Mouse (Mus musculus) testis, adult 2 months (tissue): ENCODE results near the gene Klhl35. TPM values are rescaled to one million over a fixed set of nuclear protein-coding genes. Genes with fewer than 3 reads are reported as not detected.

Experiments
- H3K27ac ChIP-seq: fragments of 200-500 bp; 2 replicates; pipeline ENCODE4 v1.5.1; 2012; ENCODE audit warnings: low read depth, low read length; ENCODE audit not compliant: control insufficient read depth, insufficient read depth
- H3K27me3 ChIP-seq: fragments of 200-500 bp; 2 replicates; pipeline ENCODE4 v1.6.1; 2012; ENCODE audit warnings: mild to moderate bottlenecking, low read length, moderate library complexity; ENCODE audit not compliant: control insufficient read depth, insufficient read depth
- H3K36me3 ChIP-seq: fragments of 200-500 bp; 2 replicates; pipeline ENCODE4 v1.6.1; 2012; ENCODE audit warnings: mild to moderate bottlenecking, low read length; ENCODE audit not compliant: control insufficient read depth, insufficient read depth
- H3K4me1 ChIP-seq: fragments of 200-500 bp; 2 replicates; pipeline ENCODE4 v1.6.1; 2012; ENCODE audit warnings: low read length; ENCODE audit not compliant: control insufficient read depth, insufficient read depth
- H3K4me3 ChIP-seq: fragments of 200-500 bp; 2 replicates; pipeline ENCODE4 v1.5.1; 2012; ENCODE audit warnings: low read depth, mild to moderate bottlenecking, low read length, moderate library complexity, mixed read lengths; ENCODE audit not compliant: control insufficient read depth
- CTCF ChIP-seq: fragments of 200-500 bp; IDR thresholded peaks from 2 replicates; pipeline ENCODE4 v1.5.1; 2012; ENCODE audit warnings: low read depth, mild to moderate bottlenecking, inconsistent platforms, low read length, moderate library complexity; ENCODE audit not compliant: control insufficient read depth, insufficient read depth, insufficient replicate concordance
- POLR2A ChIP-seq: fragments of 200-500 bp; IDR thresholded peaks from 2 replicates; pipeline ENCODE4 v1.6.1; 2012; ENCODE audit warnings: low read depth, mild to moderate bottlenecking, inconsistent platforms, low read length, moderate library complexity; ENCODE audit not compliant: control insufficient read depth
- polyA plus RNA-seq: library from polyadenylated mRNA; depleted of rRNA; stranded (reverse); fragments of >200 nt; gene quantifications from 2 replicates; pipeline ENCODE4 v1.2.3, GENCODE M21; 2012

The Klhl35 gene
- polyA plus RNA-seq, 1 experiment, result 11.7 TPM

DNA sequence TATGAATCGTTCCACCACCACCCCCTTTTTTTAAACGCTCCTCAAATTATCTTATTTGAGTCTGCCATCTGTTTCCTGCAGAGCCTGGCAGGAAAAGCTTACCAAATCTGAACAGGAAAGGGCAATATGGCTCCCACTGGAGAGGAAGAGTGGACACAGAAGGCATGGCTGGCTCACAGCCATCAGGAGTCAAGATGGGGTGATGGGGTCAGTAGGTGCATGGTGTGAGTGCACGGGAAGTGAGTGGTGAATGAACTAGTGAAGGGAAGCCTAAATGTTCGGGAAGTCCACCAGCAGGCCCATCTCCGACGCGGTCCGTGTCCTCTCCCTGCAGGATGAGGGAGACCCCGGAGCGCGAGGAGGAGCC is 2.1 kb downstream of the Klhl35 start:
- Histone ChIP-seq H3K4me1 (peaks cover 17% of the 10 kb centered on the region), H3K27ac (peak overlapping the region; percentile 50), H3K27me3 (no peaks in the 10 kb centered on the region), H3K36me3 (no peaks in the 10 kb centered on the region), H3K4me3 (peak overlapping the region; percentile 85)
- TF ChIP-seq POLR2A, result no peak
- no peak for TF ChIP-seq CTCF

DNA sequence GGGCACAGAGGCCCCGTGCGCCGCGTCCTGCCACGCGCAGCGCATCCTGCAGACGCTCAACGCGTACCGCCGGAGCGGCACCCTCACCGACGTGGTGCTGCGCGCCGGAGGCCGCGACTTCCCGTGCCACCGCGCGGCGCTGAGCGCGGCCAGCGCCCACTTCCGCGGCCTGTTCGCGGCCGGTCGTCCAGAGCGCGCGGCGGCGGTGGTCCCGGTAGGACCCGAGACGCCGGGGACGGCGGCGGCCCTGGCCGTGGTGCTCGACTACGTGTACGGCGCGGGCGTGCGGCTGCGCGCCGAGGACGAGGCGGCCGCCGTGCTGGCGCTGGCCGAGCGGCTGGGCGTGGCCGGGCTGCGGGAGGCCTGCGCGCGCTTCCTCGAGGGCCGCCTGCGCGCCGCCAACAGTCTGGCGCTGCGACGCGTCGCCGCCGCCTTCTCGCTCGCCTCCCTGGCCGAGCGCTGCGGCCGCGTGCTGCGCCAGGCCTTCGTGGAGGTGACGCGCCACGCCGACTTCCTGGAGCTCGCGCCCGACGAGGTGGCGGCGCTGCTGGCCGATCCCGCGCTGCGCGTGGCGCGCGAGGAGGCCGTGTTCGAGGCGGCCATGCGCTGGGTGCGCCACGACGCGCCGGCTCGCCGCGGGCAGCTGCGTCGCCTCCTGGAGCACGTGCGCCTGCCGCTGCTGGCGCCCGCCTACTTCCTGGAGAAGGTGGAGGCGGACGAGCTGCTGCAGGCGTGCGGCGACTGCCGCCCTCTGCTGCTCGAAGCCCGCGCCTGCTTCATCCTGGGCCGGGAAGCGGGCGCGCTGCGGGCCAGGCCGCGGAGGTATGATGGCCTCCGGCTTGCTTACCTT is 2.7 kb downstream of the Klhl35 start:
- no peaks in the 10 kb centered on the region for H3K27me3 ChIP-seq
- H3K27ac ChIP-seq, result peak overlapping the region; percentile 50
- peak overlapping the region; percentile 85 for H3K4me3 ChIP-seq
- H3K36me3 ChIP-seq, result no peaks in the 10 kb centered on the region
- TF ChIP-seq CTCF (0 out of 2 replicates have a peak, but pooled peaks have one; percentile 18), POLR2A (peak; percentile 39; the same call in 1 of the 2 replicates)
- peaks cover 17% of the 10 kb centered on the region for H3K4me1 ChIP-seq

DNA sequence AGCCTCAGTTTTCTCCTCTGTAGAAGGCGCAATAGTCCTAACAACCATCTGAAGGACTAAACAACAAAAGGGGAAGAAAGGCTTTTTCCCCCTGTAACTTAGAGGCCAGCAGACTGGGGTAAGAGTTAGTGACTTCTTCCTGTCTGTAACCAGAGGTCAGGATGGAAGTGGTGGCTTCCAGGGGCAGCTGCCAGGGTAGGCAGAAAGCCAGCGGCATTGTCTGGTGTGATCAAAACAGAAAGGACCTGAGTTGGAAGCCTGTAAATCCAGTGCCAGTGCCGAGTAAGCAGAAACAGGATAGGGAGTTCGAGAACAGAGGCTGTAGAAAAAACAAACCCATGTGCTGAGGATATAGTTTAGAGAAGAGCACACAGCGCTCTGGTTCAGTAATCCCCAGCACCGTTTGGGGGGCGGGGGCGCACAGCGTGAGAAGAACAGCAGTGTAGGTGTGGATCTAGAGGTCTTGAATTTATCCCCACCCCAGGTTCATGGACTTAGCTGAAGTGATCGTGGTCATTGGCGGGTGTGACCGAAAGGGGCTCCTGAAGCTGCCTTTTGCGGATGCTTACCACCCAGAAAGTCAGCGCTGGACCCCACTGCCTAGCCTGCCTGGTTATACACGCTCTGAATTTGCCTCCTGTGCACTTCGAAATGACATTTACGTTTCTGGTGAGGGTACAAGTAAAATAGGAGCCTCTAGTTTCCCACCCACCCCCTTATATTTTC is 4.0 kb downstream of the Klhl35 start:
- Histone ChIP-seq H3K27me3 (no peaks in the 10 kb centered on the region), H3K4me1 (peaks cover 17% of the 10 kb centered on the region), H3K4me3 (no peak overlapping the region), H3K36me3 (no peaks in the 10 kb centered on the region), H3K27ac (no peak overlapping the region)
- no peak for TF ChIP-seq CTCF
- TF ChIP-seq POLR2A, result no peak

DNA sequence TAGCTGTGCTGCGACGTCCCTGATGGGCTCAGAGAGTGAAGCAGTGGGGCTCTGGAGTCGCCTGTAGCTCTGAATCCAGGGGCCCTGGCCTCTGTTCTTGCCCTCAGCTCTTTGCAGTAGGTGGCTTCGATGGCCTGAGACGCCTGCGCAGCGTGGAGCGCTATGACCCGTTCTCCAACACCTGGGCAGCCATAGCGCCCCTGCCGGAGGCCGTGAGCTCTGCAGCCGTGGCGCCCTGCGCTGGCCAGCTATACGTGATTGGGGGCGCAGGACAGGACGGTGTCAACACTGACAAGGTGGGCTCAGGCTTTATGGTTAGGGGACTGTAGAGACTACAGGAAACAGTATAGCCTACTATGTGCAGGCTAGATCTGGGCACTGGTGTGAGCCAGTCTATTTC is 5.8 kb downstream of the Klhl35 start:
- Histone ChIP-seq H3K36me3 (no peaks in the 10 kb centered on the region), H3K4me3 (no peak overlapping the region), H3K27me3 (no peaks in the 10 kb centered on the region), H3K27ac (no peak overlapping the region), H3K4me1 (peaks cover 14% of the 10 kb centered on the region)
- TF ChIP-seq CTCF (peak; percentile 94), POLR2A (no peak)

DNA sequence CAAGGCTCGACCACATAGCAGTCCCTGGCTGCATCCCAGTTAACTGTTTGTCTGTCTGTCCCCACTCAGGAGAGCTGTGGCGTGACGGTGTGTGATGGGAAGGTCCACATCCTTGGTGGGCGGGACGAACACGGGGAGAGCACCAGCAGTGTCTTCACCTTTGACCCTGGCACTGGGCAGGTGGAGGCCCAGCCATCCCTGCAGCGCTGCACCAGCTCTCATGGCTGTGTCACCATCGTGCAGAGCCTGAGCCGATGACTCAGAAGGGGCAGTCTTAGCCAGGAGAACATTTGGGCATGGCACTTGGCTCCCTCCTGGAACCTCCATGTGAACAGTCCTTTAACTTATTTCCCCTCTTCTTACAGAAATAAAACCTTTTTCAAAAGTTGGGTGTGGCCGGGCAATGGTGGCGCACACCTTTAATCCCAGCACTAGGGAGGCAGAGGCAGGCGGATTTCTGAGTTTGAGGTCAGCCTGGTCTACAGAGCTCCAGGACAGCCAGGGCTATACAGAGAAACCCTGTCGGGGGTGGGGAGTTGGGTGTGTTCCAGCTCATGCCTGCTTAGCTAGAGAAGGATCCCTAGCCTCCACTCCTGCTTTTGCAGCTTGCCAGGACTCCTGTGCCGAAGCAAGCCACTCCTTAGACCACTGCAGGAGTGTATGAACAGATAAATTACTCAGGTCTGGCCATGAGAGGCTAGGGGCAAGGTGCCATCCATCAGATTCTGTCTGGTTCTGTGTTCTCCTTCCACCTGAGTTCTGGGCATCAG is 8.0 kb downstream of the Klhl35 start:
- TF ChIP-seq CTCF (no peak; the same call in 1 of the 2 replicates), POLR2A (no peak; the same call in 1 of the 2 replicates)
- Histone ChIP-seq H3K4me3 (no peak overlapping the region), H3K4me1 (peaks cover 5% of the 10 kb centered on the region), H3K27ac (no peak overlapping the region), H3K27me3 (no peaks in the 10 kb centered on the region), H3K36me3 (no peaks in the 10 kb centered on the region)

DNA sequence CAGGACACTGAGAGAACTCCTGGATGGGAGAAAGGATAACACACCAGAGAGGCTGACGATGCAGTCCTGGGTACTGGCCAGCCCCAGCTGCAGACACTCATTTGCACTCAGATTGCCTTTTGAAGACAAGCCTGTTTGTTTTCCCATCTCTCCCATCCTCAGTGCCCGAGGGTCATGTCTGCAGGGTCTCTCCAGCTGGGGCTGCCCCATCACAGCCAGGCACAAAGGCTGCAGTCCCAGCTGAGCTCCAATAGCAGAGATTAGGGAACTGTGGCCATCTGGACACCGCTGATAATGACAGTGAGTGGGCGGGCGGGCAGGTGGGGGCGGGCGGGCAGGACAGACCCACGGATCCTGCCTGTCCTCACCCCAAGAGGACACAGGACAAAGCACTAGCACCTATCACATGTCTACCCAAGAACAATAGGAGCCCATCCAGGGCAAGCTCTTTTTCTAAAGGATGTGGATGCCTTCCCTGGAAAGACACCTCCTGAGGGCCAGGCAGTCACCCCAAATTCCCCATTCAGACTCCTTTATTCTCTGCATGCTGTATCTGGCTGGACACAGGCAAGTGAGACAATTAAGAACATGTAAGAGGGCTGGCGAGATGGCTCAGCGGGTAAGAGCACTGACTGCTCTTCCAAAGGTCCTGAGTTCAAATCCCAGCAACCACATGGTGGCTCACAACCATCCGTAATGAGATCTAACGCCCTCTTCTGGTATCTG is 9.2 kb downstream of the Klhl35 start:
- Histone ChIP-seq H3K27me3 (no peaks in the 10 kb centered on the region), H3K36me3 (no peaks in the 10 kb centered on the region), H3K27ac (no peak overlapping the region), H3K4me1 (no peaks in the 10 kb centered on the region), H3K4me3 (no peak overlapping the region)
- no peak for TF ChIP-seq CTCF
- TF ChIP-seq POLR2A, result no peak

DNA sequence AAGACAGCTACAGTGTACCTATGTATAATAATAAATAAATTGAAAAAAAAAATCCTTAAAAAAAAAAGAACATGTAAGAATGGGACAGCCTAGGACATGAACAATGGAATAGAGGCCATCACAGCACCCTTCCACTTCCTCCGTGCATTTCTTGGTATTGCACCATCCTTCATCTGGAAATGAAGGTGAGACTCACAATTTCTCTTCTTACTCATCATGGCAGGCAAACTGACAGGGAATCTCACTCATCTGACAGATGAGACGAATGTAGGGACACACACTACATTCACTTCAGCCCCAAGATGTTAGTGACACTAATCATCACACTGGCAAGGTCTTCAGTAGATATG is 9.7 kb downstream of the Klhl35 start:
- Histone ChIP-seq H3K4me3 (no peak overlapping the region), H3K27ac (no peak overlapping the region), H3K27me3 (no peaks in the 10 kb centered on the region), H3K4me1 (no peaks in the 10 kb centered on the region), H3K36me3 (no peaks in the 10 kb centered on the region)
- TF ChIP-seq POLR2A, result no peak
- TF ChIP-seq CTCF, result no peak
